Mouse (Mus musculus) MEL (cell line): ENCODE measurements at regions not wholly inside any gene's neighbourhood (a gene's known extent, or its start where the extent isn't known, plus 50 kb on each side); places are given as distances from the start of the nearest gene placed in this dataset.

ENCODE experiments used
- DNase-seq: peaks from one replicate; pipeline ENCODE4 v3.0.0; 2011; ENCODE audit warnings: low read depth, low spot score
- H3K27ac ChIP-seq: 2 replicates; pipeline ENCODE4 v1.5.1; 2012; ENCODE audit warnings: low read depth, mild to moderate bottlenecking, control low read depth, low read length, moderate library complexity; ENCODE audit not compliant: control insufficient read depth
- H3K27me3 ChIP-seq, 2 experiments: fragments of 150-350 bp in 1 of 2; sonication (generic) in 1 of 2; 2 replicates each; pipeline ENCODE4 v1.6.1; 2012; ENCODE audit warnings: low read length in 2 of 2, mild to moderate bottlenecking in 2 of 2, improper control_type of control experiment in 1 of 2, moderate library complexity in 1 of 2; ENCODE audit not compliant: insufficient read depth in 2 of 2, control insufficient read depth in 1 of 2
- H3K36me3 ChIP-seq, 2 experiments: 2 replicates each; pipeline ENCODE4 v1.6.1; 2012 to 2014; ENCODE audit warnings: low read length in 2 of 2, improper control_type of control experiment in 1 of 2, inconsistent platforms in 1 of 2, mild to moderate bottlenecking in 1 of 2; ENCODE audit not compliant: insufficient read depth in 2 of 2, control insufficient read depth in 1 of 2
- H3K4me1 ChIP-seq, 2 experiments: fragments of 150-350 bp in 1 of 2; sonication (generic) in 1 of 2; 2 replicates each; pipeline ENCODE4 v1.6.1; 2012; ENCODE audit warnings: low read length in 2 of 2, improper control_type of control experiment in 1 of 2, mild to moderate bottlenecking in 1 of 2; ENCODE audit not compliant: insufficient read depth in 2 of 2, control insufficient read depth in 1 of 2
- H3K4me3 ChIP-seq, 2 experiments: fragments of 150-350 bp in 1 of 2; sonication (generic) in 1 of 2; 2 replicates each; pipeline ENCODE4 v1.5.1; 2012; ENCODE audit warnings: low read depth in 2 of 2, low read length in 2 of 2, mild to moderate bottlenecking in 2 of 2, moderate library complexity in 2 of 2, control low read depth in 1 of 2, improper control_type of control experiment in 1 of 2; ENCODE audit not compliant: control insufficient read depth in 1 of 2, insufficient read depth in 1 of 2
- H3K79me2 ChIP-seq: 2 replicates; pipeline ENCODE4 v1.6.1; 2012; ENCODE audit warnings: mild to moderate bottlenecking, low read length, moderate library complexity; ENCODE audit not compliant: control insufficient read depth, poor library complexity, insufficient read depth
- H3K9ac ChIP-seq: 2 replicates; pipeline ENCODE4 v1.6.1; 2012; ENCODE audit warnings: low read depth, mild to moderate bottlenecking, control low read depth, low read length, moderate library complexity; ENCODE audit not compliant: control insufficient read depth, poor library complexity, severe bottlenecking
- H3K9me3 ChIP-seq: fragments of 150-350 bp; sonication (generic); replicated peaks from 2 replicates; pipeline ENCODE4 v1.6.1; 2012; ENCODE audit warnings: mild to moderate bottlenecking, low read length, improper control_type of control experiment, moderate library complexity; ENCODE audit not compliant: insufficient read depth
- ELF1 ChIP-seq: IDR thresholded peaks from 2 replicates; pipeline ENCODE4 v1.6.1; 2014; ENCODE audit warnings: low read depth, mild to moderate bottlenecking, inconsistent platforms, low read length, improper control_type of control experiment, moderate library complexity
- GABPA ChIP-seq: IDR thresholded peaks from 2 replicates; pipeline ENCODE4 v1.6.1; 2012; ENCODE audit warnings: low read depth, mild to moderate bottlenecking, inconsistent platforms, low read length, improper control_type of control experiment, moderate library complexity
- HCFC1 ChIP-seq: IDR thresholded peaks from 2 replicates; pipeline ENCODE4 v1.6.1; 2012; ENCODE audit warnings: low read depth, mild to moderate bottlenecking, inconsistent platforms, low read length, improper control_type of control experiment, moderate library complexity
- MAFK ChIP-seq: IDR thresholded peaks from 2 replicates; pipeline ENCODE4 v1.6.1; 2011; ENCODE audit warnings: low read depth, mild to moderate bottlenecking, low read length, improper control_type of control experiment, borderline replicate concordance
- MAX ChIP-seq: IDR thresholded peaks from 2 replicates; pipeline ENCODE4 v1.6.1; 2011; ENCODE audit warnings: low read length, improper control_type of control experiment
- MAZ ChIP-seq: IDR thresholded peaks from 2 replicates; pipeline ENCODE4 v1.6.1; 2012; ENCODE audit warnings: low read depth, mild to moderate bottlenecking, inconsistent platforms, low read length, improper control_type of control experiment
- MEF2A ChIP-seq: IDR thresholded peaks from 2 replicates; pipeline ENCODE4 v1.6.1; 2014; ENCODE audit warnings: low read depth, mild to moderate bottlenecking, inconsistent platforms, low read length, improper control_type of control experiment; ENCODE audit not compliant: poor library complexity, insufficient replicate concordance, severe bottlenecking; ENCODE audit errors: extremely low read depth
- MYC ChIP-seq: IDR thresholded peaks from 2 replicates; pipeline ENCODE4 v1.6.1; 2011; ENCODE audit warnings: low read depth, mild to moderate bottlenecking, low read length, improper control_type of control experiment, moderate library complexity
- NELFE ChIP-seq: IDR thresholded peaks from 2 replicates; pipeline ENCODE4 v1.6.1; 2011; ENCODE audit warnings: low read depth, low read length, improper control_type of control experiment
- NRF1 ChIP-seq: IDR thresholded peaks from 2 replicates; pipeline ENCODE4 v1.6.1; 2014; ENCODE audit warnings: low read depth, mild to moderate bottlenecking, inconsistent platforms, low read length, improper control_type of control experiment, moderate library complexity; ENCODE audit not compliant: poor library complexity, insufficient read depth, severe bottlenecking
- POLR2A ChIP-seq, 2 experiments: IDR thresholded peaks; 2 replicates each; pipeline ENCODE4 v1.6.1; 2011 to 2012; ENCODE audit warnings: low read length in 2 of 2, mild to moderate bottlenecking in 2 of 2, control low read depth in 1 of 2, improper control_type of control experiment in 1 of 2, low read depth in 1 of 2, moderate library complexity in 1 of 2; ENCODE audit not compliant: control insufficient read depth in 1 of 2, insufficient read depth in 1 of 2, poor library complexity in 1 of 2
- POLR2AphosphoS2 ChIP-seq: IDR thresholded peaks from 2 replicates; pipeline ENCODE4 v1.6.1; 2011; ENCODE audit warnings: low read length, improper control_type of control experiment
- RAD21 ChIP-seq: IDR thresholded peaks from 2 replicates; pipeline ENCODE4 v1.6.1; 2011; ENCODE audit warnings: mild to moderate bottlenecking, low read depth, low read length, improper control_type of control experiment
- SIN3A ChIP-seq: IDR thresholded peaks from 2 replicates; pipeline ENCODE4 v1.6.1; 2012; ENCODE audit warnings: low read length, improper control_type of control experiment, inconsistent platforms
- SMC3 ChIP-seq: IDR thresholded peaks from 2 replicates; pipeline ENCODE4 v1.6.1; 2011; ENCODE audit warnings: low read depth, low read length, improper control_type of control experiment
- TCF12 ChIP-seq: IDR thresholded peaks from 2 replicates; pipeline ENCODE4 v1.6.1; 2014; ENCODE audit warnings: low read depth, mild to moderate bottlenecking, inconsistent platforms, low read length, improper control_type of control experiment, moderate library complexity
- USF1 ChIP-seq: IDR thresholded peaks from 2 replicates; pipeline ENCODE4 v1.6.1; 2014; ENCODE audit warnings: low read depth, mild to moderate bottlenecking, inconsistent platforms, low read length, improper control_type of control experiment, moderate library complexity
- USF2 ChIP-seq, 2 experiments: IDR thresholded peaks; 2 replicates each; pipeline ENCODE4 v1.6.1; 2011 to 2012; ENCODE audit warnings: improper control_type of control experiment in 2 of 2, low read length in 2 of 2, borderline replicate concordance in 1 of 2, inconsistent platforms in 1 of 2, low read depth in 1 of 2, mild to moderate bottlenecking in 1 of 2; ENCODE audit not compliant: insufficient read depth in 1 of 2

DNA sequence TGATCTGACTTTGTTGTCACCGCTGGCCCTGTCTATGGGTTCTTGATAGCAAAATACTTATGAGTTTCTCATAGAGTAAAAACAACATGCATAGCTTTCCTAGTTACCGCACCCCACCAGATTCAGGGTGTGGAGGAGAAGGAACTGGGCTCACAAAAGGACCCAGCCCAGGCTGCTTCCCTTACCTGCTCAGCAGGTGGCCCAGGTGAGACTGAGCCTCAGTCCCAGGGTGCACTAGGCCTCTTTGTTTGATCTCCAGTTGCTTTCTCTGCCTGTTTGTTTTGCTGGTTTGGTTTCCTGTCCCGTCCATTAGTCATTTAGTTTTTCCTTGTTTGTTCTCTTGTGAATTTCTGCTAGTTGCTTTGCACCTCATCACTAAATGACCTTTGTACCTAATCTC, 483.3 kb downstream of the Sox2 start:
- Histone ChIP-seq H3K4me1 (no peaks in the 10 kb centered on the region), H3K9me3 (no peaks in the 10 kb centered on the region), H3K27me3 (no peaks in the 10 kb centered on the region), H3K4me3 (no peak overlapping the region), H3K9ac (no peak overlapping the region), H3K36me3 (no peaks in the 10 kb centered on the region), H3K27ac (no peak overlapping the region), H3K79me2 (no peaks in the 10 kb centered on the region)
- DNase-seq: no peak
- TF ChIP-seq ELF1 (no peak), POLR2A (IDR thresholded peaks at IDR 0.05; ENCODE audit: control insufficient read depth in 1 of 2, insufficient read depth in 1 of 2, low read depth in 1 of 2, low read length in 2 of 2, poor library complexity in 1 of 2) (no peak), SIN3A (no peak), MAX (no peak), GABPA (no peak), SMC3 (no peak), MEF2A (no peak), RAD21 (no peak), NRF1 (no peak), NELFE (no peak), USF1 (no peak), TCF12 (no peak)

DNA sequence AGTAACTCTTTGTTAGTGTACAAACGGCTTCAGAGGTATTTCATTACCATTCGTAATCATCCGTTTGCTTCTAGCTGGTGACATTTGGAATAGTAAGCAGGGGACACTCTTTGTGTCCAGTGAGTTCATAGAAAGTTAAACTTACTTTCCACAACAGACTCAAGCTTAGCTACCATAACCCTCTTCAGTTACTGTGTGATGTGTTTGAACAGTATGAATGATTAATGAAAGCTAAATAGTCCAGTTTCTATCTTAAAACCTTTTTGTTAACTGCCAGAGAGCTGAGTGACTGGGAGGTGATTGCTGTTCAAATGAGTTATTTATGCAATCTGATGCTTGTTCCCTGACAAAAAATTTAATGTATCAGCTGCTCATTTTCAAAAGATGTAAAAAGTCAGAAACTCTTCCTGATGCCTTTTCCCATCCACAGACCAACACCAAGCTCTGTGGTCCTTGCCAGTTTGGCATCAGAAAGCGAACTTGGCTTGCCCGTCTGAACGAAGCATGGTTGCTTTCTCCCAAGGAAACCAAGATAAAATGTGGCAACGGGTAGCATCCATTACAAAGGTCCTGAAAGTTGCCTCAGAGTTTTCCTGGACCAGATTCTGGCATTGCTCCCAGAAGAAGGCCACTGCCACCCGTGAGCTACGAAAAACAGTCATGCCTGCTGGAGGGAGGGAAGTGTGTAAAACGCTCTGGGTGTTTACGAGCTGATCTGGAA, 491.5 kb downstream of the Sox2 start:
- Histone ChIP-seq H3K4me3 (no peak overlapping the region), H3K79me2 (no peaks in the 10 kb centered on the region), H3K9ac (no peak overlapping the region), H3K27me3 (no peaks in the 10 kb centered on the region), H3K4me1 (no peaks in the 10 kb centered on the region), H3K36me3 (no peaks in the 10 kb centered on the region), H3K9me3 (no peaks in the 10 kb centered on the region), H3K27ac (no peak overlapping the region)
- no peak for DNase-seq
- TF ChIP-seq MAZ (no peak), SIN3A (no peak), SMC3 (no peak), HCFC1 (no peak), TCF12 (no peak), MYC (no peak), POLR2AphosphoS2 (no peak), MAFK (no peak), USF2 (IDR thresholded peaks at IDR 0.05; ENCODE audit: borderline replicate concordance in 1 of 2, insufficient read depth in 1 of 2, low read depth in 1 of 2, low read length in 2 of 2) (no peak)
